Mouse (Mus musculus): ENCODE measurements at regions not wholly inside any gene's neighbourhood (a gene's known extent, or its start where the extent isn't known, plus 50 kb on each side); places are given as distances from the start of the nearest gene placed in this dataset.
A peak's percentile ranks its signal among the peaks of the same experiment; 100 is the strongest.
"Not testable (repeated sequence)": the region's sequence is repeated elsewhere in the genome, so short reads cannot be mapped to it uniquely, and the experiment has no call there.

DNA sequence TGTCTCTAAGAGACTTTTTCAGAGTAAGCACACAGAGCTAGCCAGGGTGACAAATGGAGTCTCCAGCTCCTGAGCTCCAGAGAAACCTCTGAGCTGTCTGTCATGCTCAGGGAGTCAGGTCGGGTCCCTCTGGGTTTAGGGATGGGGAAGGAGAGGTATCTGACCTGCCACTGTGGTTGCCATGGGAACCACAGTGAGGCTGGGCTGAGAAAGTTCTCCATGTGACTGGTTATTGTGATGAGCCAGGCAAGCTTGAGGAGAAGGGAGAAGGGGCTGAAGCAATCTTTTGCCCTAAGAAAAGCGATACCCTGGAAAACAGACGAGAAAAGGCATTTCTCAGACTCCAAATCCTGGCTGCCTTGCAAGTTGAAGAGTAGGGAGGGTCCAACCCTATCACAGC lies 105.7 kb upstream of the Syt13 start:
- WGBS = 22% methylated on average over 3 of the region's 3 CpGs
- no peak overlapping the region for H3K27ac ChIP-seq (ENCODE audit: low read depth, low read length)
- DNase-seq (ENCODE audit: low spot score) = peak; percentile 17
- H3K27me3 ChIP-seq (replicated peaks; ENCODE audit: control insufficient read depth, insufficient read depth, low read length) = no peaks in the 10 kb centered on the region
- no peak overlapping the region for H3K9ac ChIP-seq (ENCODE audit: low read length)
- ATAC-seq = no peak
- H3K4me2 ChIP-seq (ENCODE audit: low read length) = no peak overlapping the region
- no peaks in the 10 kb centered on the region for H3K36me3 ChIP-seq (ENCODE audit: control insufficient read depth, insufficient read depth, low read length)
- H3K4me3 ChIP-seq (ENCODE audit: low read depth, low read length) = no peak overlapping the region
- H3K4me1 ChIP-seq (ENCODE audit: control insufficient read depth, insufficient read depth, low read length) = peaks cover 18% of the 10 kb centered on the region
- H3K9me3 ChIP-seq (replicated peaks; ENCODE audit: control insufficient read depth, low read length) = no peaks in the 10 kb centered on the region

GRCm38 (mm10) chr2:92809681-92810323 lies 105.1 kb upstream of the Syt13 start:
- H3K4me1 ChIP-seq (ENCODE audit: control insufficient read depth, insufficient read depth, low read length) = peaks cover 18% of the 10 kb centered on the region

DNA sequence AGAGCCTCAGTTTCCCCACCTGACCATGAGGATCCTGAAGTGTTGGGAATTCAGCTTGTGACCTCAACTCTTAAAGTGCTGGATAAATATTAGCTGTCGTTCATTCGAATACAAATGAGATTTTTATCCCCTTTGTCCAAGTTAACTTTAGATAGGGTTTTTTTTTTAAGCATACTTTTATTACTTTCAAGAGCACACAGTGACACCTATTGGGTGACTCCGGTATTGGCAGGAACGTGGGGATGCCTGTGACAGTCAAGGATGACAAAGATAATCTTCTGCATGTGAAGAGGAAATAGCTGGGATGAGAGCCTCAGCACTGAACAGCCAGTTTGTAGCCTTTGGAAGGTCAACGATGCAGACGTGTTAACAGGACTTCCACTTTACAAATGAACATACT lies 103.9 kb upstream of the Syt13 start:
- not testable (repeated sequence) for H3K9ac ChIP-seq (ENCODE audit: low read length); H3K36me3 ChIP-seq (ENCODE audit: control insufficient read depth, insufficient read depth, low read length); H3K27me3 ChIP-seq (replicated peaks; ENCODE audit: control insufficient read depth, insufficient read depth, low read length); H3K9me3 ChIP-seq (replicated peaks; ENCODE audit: control insufficient read depth, low read length); H3K27ac ChIP-seq (ENCODE audit: low read depth, low read length); H3K4me2 ChIP-seq (ENCODE audit: low read length); H3K4me3 ChIP-seq (ENCODE audit: low read depth, low read length); ATAC-seq
- H3K4me1 ChIP-seq (ENCODE audit: control insufficient read depth, insufficient read depth, low read length) = peaks cover 18% of the 10 kb centered on the region
- DNase-seq (ENCODE audit: low spot score) = peak; percentile 89
- WGBS = 16% methylated on average over 6 of the region's 6 CpGs

More at GRCm38 (mm10) chr2:92809681-92810323, 105.1 kb upstream of the Syt13 start:
- Histone ChIP-seq H3K4me3 (ENCODE audit: low read depth, low read length) (no peak overlapping the region), H3K36me3 (ENCODE audit: control insufficient read depth, insufficient read depth, low read length) (no peaks in the 10 kb centered on the region), H3K9me3 (replicated peaks; ENCODE audit: control insufficient read depth, low read length) (no peaks in the 10 kb centered on the region), H3K27me3 (replicated peaks; ENCODE audit: control insufficient read depth, insufficient read depth, low read length) (no peaks in the 10 kb centered on the region), H3K4me2 (ENCODE audit: low read length) (no peak overlapping the region), H3K9ac (ENCODE audit: low read length) (no peak overlapping the region), H3K27ac (ENCODE audit: low read depth, low read length) (no peak overlapping the region)
- WGBS = 83% methylated on average over 4 of the region's 4 CpGs
- ATAC-seq = no peak
- no peak for DNase-seq (ENCODE audit: low spot score)

- Histone ChIP-seq H3K4me2 (ENCODE audit: low read length) (no peak overlapping the region), H3K9me3 (replicated peaks; ENCODE audit: control insufficient read depth, low read length) (no peaks in the 10 kb centered on the region), H3K4me1 (ENCODE audit: control insufficient read depth, insufficient read depth, low read length) (peaks cover 3% of the 10 kb centered on the region; the same call in 1 of the 2 replicates), H3K36me3 (ENCODE audit: control insufficient read depth, insufficient read depth, low read length) (no peaks in the 10 kb centered on the region), H3K9ac (ENCODE audit: low read length) (no peak overlapping the region), H3K4me3 (ENCODE audit: low read depth, low read length) (no peak overlapping the region), H3K27me3 (replicated peaks; ENCODE audit: control insufficient read depth, insufficient read depth, low read length) (no peaks in the 10 kb centered on the region), H3K27ac (ENCODE audit: low read depth, low read length) (no peak overlapping the region)
- DNase-seq (ENCODE audit: low spot score) (no peak), ATAC-seq (no peak)
- WGBS = 74% methylated on average over 11 of the region's 11 CpGs
These were observed 101.9 kb upstream of the Syt13 start for GRCm38 (mm10) chr2:92813028-92813427.

- Histone ChIP-seq H3K4me3 (ENCODE audit: low read depth, low read length) (no peak overlapping the region), H3K36me3 (ENCODE audit: control insufficient read depth, insufficient read depth, low read length) (no peaks in the 10 kb centered on the region), H3K9ac (ENCODE audit: low read length) (no peak overlapping the region), H3K27me3 (replicated peaks; ENCODE audit: control insufficient read depth, insufficient read depth, low read length) (no peaks in the 10 kb centered on the region), H3K27ac (ENCODE audit: low read depth, low read length) (no peak overlapping the region), H3K4me2 (ENCODE audit: low read length) (no peak overlapping the region), H3K4me1 (ENCODE audit: control insufficient read depth, insufficient read depth, low read length) (no peaks in the 10 kb centered on the region), H3K9me3 (replicated peaks; ENCODE audit: control insufficient read depth, low read length) (no peaks in the 10 kb centered on the region)
- ATAC-seq (no peak), DNase-seq (ENCODE audit: low spot score) (no peak)
- 77% methylated on average over 6 of the region's 6 CpGs for WGBS
These were observed 95.3 kb upstream of the Syt13 start for GRCm38 (mm10) chr2:92819586-92819985.

DNA sequence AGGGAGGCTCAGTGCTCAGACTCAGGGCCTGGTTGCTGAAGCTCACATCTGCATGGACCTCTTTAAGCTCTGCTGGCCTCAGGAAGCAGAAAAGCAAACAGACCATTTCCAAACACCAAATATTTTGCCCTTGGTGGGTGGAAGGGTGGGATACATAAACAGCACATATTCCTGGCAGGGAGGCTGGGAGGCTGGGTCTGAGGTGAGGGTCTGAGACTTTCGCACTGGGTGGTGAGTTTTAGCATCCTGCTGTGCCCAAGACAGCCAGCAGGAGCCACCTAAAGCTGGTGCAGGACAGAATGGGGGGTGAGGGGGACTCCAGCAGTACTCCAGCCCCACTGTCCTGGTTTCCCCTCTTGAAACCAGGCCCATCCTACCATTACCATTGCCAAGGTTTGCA lies 90.6 kb upstream of the Syt13 start:
- no peak overlapping the region for H3K9ac ChIP-seq (ENCODE audit: low read length)

DNA sequence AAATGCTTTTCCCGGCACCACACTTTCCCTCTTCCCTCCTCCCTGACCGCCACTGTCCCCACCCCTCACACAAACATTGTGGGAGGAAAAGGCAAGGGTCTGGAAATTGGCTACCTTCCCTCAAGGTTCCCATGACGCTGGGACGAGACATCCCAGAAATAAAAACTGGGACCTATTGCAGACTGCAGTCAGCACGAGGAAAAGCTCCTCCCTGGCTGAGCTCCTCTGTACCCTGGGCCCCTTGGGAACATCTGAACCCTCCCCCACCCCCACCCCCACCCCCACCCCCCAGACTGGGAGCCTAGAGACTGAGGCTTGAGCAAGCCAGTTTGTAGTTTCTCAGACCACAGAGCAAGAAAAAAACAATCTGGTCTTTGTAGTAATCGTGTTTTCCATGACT lies 89.5 kb upstream of the Syt13 start:
- H3K36me3 ChIP-seq (ENCODE audit: control insufficient read depth, insufficient read depth, low read length) = no peaks in the 10 kb centered on the region
- DNase-seq (ENCODE audit: low spot score) = no peak
- ATAC-seq = no peak
- H3K4me2 ChIP-seq (ENCODE audit: low read length) = no peak overlapping the region
- WGBS = 15% methylated on average over 6 of the region's 6 CpGs
- no peaks in the 10 kb centered on the region for H3K27me3 ChIP-seq (replicated peaks; ENCODE audit: control insufficient read depth, insufficient read depth, low read length)
- H3K27ac ChIP-seq (ENCODE audit: low read depth, low read length) = no peak overlapping the region
- H3K9ac ChIP-seq (ENCODE audit: low read length) = no peak overlapping the region
- no peaks in the 10 kb centered on the region for H3K4me1 ChIP-seq (ENCODE audit: control insufficient read depth, insufficient read depth, low read length)
- H3K9me3 ChIP-seq (replicated peaks; ENCODE audit: control insufficient read depth, low read length) = no peaks in the 10 kb centered on the region
- no peak overlapping the region for H3K4me3 ChIP-seq (ENCODE audit: low read depth, low read length)

More for the DNA sequence above, 90.6 kb upstream of the Syt13 start:
- H3K4me1 ChIP-seq (ENCODE audit: control insufficient read depth, insufficient read depth, low read length) = no peaks in the 10 kb centered on the region
- no peak overlapping the region for H3K27ac ChIP-seq (ENCODE audit: low read depth, low read length)
- DNase-seq (ENCODE audit: low spot score) (no peak), ATAC-seq (no peak)
- H3K4me2 ChIP-seq (ENCODE audit: low read length) = no peak overlapping the region
- WGBS = 68% methylated on average over 1 of the region's 1 CpGs
- no peaks in the 10 kb centered on the region for H3K27me3 ChIP-seq (replicated peaks; ENCODE audit: control insufficient read depth, insufficient read depth, low read length)
- no peak overlapping the region for H3K4me3 ChIP-seq (ENCODE audit: low read depth, low read length)
- no peaks in the 10 kb centered on the region for H3K9me3 ChIP-seq (replicated peaks; ENCODE audit: control insufficient read depth, low read length)
- no peaks in the 10 kb centered on the region for H3K36me3 ChIP-seq (ENCODE audit: control insufficient read depth, insufficient read depth, low read length)

GRCm38 (mm10) chr2:92830134-92830533 lies 84.8 kb upstream of the Syt13 start:
- DNase-seq (ENCODE audit: low spot score) = no peak
- Histone ChIP-seq H3K4me3 (ENCODE audit: low read depth, low read length) (no peak overlapping the region), H3K27ac (ENCODE audit: low read depth, low read length) (no peak overlapping the region), H3K9me3 (replicated peaks; ENCODE audit: control insufficient read depth, low read length) (no peaks in the 10 kb centered on the region), H3K27me3 (replicated peaks; ENCODE audit: control insufficient read depth, insufficient read depth, low read length) (no peaks in the 10 kb centered on the region), H3K4me1 (ENCODE audit: control insufficient read depth, insufficient read depth, low read length) (no peaks in the 10 kb centered on the region), H3K4me2 (ENCODE audit: low read length) (no peak overlapping the region), H3K9ac (ENCODE audit: low read length) (no peak overlapping the region), H3K36me3 (ENCODE audit: control insufficient read depth, insufficient read depth, low read length) (no peaks in the 10 kb centered on the region)
- 81% methylated on average over 2 of the region's 2 CpGs for WGBS
- no peak for ATAC-seq

DNA sequence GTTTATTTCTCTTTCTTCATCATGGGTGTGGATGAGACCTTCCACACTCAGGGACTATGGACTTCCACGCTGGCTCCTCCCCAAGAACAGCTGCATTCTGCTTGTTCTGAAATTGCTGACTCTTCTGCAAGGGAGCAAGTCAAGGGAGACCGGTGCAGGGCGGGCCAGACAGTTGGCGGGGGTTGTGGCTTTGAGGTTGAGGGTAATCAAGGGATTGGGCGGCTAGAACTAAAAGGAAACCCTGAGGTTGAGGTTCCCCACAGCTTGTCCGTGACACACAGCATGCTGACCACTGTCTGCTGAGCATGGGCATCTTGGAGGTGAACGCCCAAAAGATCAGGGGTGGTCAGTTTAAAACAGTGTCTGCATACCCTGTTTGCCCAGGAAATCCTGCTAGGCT lies 83.1 kb upstream of the Syt13 start:
- no peaks in the 10 kb centered on the region for H3K36me3 ChIP-seq (ENCODE audit: control insufficient read depth, insufficient read depth, low read length)
- no peaks in the 10 kb centered on the region for H3K27me3 ChIP-seq (replicated peaks; ENCODE audit: control insufficient read depth, insufficient read depth, low read length)
- no peak overlapping the region for H3K4me3 ChIP-seq (ENCODE audit: low read depth, low read length)
- ATAC-seq (no peak), DNase-seq (ENCODE audit: low spot score) (no peak)
- H3K9ac ChIP-seq (ENCODE audit: low read length) = no peak overlapping the region
- no peak overlapping the region for H3K4me2 ChIP-seq (ENCODE audit: low read length)
- H3K27ac ChIP-seq (ENCODE audit: low read depth, low read length) = no peak overlapping the region
- H3K4me1 ChIP-seq (ENCODE audit: control insufficient read depth, insufficient read depth, low read length) = no peaks in the 10 kb centered on the region
- no peaks in the 10 kb centered on the region for H3K9me3 ChIP-seq (replicated peaks; ENCODE audit: control insufficient read depth, low read length)
- WGBS = 87% methylated on average over 7 of the region's 7 CpGs
